Mouse (Mus musculus) lung, embryonic 16.5 days (tissue): ENCODE data around the gene Pde4c. TPM values are rescaled to one million over a fixed set of nuclear protein-coding genes. Genes with fewer than 3 reads are reported as not detected.

Source experiments
- ATAC-seq: fragments of 200-750 bp; cut with Nextera tagmentation; 2 replicates; pipeline ENCODE4 v1.8.0; 2017; ENCODE audit warnings: low read depth, mild to moderate bottlenecking, moderate library complexity
- H3K27ac ChIP-seq: fragments of 300-500 bp; sonication (generic); 2 replicates; pipeline ENCODE4 v1.5.1; 2014; ENCODE audit warnings: mild to moderate bottlenecking, control low read depth, low read length
- H3K27me3 ChIP-seq: fragments of 300-500 bp; sonication (generic); 2 replicates; pipeline ENCODE4 v1.6.1; 2014; ENCODE audit warnings: low read depth, low read length, mixed read lengths; ENCODE audit not compliant: control insufficient read depth, insufficient read depth
- H3K36me3 ChIP-seq: fragments of 300-500 bp; sonication (generic); 2 replicates; pipeline ENCODE4 v1.6.1; 2014; ENCODE audit warnings: low read length; ENCODE audit not compliant: control insufficient read depth, insufficient read depth
- H3K4me1 ChIP-seq: fragments of 300-500 bp; sonication (generic); replicated peaks from 2 replicates; pipeline ENCODE4 v1.6.1; 2014; ENCODE audit warnings: low read length, mixed read lengths; ENCODE audit not compliant: control insufficient read depth, insufficient read depth
- H3K4me2 ChIP-seq: fragments of 300-500 bp; sonication (generic); 2 replicates; pipeline ENCODE4 v1.6.1; 2014; ENCODE audit warnings: low read depth, low read length, control low read depth
- H3K4me3 ChIP-seq: fragments of 300-500 bp; sonication (generic); 2 replicates; pipeline ENCODE4 v1.5.1; 2014; ENCODE audit warnings: mild to moderate bottlenecking, low read length, control low read depth
- H3K9ac ChIP-seq: fragments of 300-500 bp; sonication (generic); 2 replicates; pipeline ENCODE4 v1.6.1; 2014; ENCODE audit warnings: low read length, control low read depth
- H3K9me3 ChIP-seq: fragments of 300-500 bp; sonication (generic); 2 replicates; pipeline ENCODE4 v1.6.1; 2016; ENCODE audit warnings: low read length; ENCODE audit not compliant: control insufficient read depth
- WGBS: fragments of 180-500 bp; shearing (Covaris S2); extraction: QIAGEN DNeasy Blood & Tissue Kit; methylation state at CpG from one replicate; pipeline ENCODE4 v1.1.7; 2014; 5-methylcytosine and 5-hydroxymethylcytosine counted together
- polyA plus RNA-seq: library from polyadenylated mRNA; unstranded; fragments of >200 nt; fragmentation: Nextera tagmentation; extraction: Ambion mirVana; gene quantifications from 2 replicates; pipeline ENCODE4 v1.2.1, GENCODE M21; 2015

Pde4c gene
- polyA plus RNA-seq, 1 experiment from 2014 or later, result 0.10 TPM

- peak overlapping the region; percentile 90 for H3K27ac ChIP-seq
- H3K9ac ChIP-seq, result no peak overlapping the region
- ATAC-seq, result no peak
- H3K27me3 ChIP-seq, result peaks cover 13% of the 10 kb centered on the region
- H3K9me3 ChIP-seq, result no peaks in the 10 kb centered on the region
- no peak overlapping the region for H3K4me3 ChIP-seq
- peak overlapping the region; percentile 43; the same call in 1 of the 2 replicates for H3K4me2 ChIP-seq
- WGBS, result 15% methylated on average over 11 of the region's 11 CpGs
- H3K36me3 ChIP-seq, result peaks cover 8% of the 10 kb centered on the region
- peaks cover 17% of the 10 kb centered on the region for H3K4me1 ChIP-seq
These were observed 28.7 kb downstream of the Pde4c start for GRCm38 (mm10) chr8:70752000-70752764.

GRCm38 (mm10) chr8:70753151-70753550, 29.6 kb downstream of the Pde4c start:
- peak overlapping the region; percentile 56 for H3K9ac ChIP-seq
- H3K27me3 ChIP-seq, result peaks cover 5% of the 10 kb centered on the region; the same call in 1 of the 2 replicates
- H3K9me3 ChIP-seq, result no peaks in the 10 kb centered on the region
- H3K4me1 ChIP-seq, result peaks cover 17% of the 10 kb centered on the region
- peak overlapping the region; percentile 43 for H3K4me2 ChIP-seq
- 16% methylated on average over 21 of the region's 21 CpGs for WGBS
- peak overlapping the region; percentile 90 for H3K27ac ChIP-seq
- ATAC-seq, result peak; percentile 21; the same call in 1 of the 2 replicates
- peaks cover 9% of the 10 kb centered on the region for H3K36me3 ChIP-seq
- H3K4me3 ChIP-seq, result peak overlapping the region; percentile 23

- Histone ChIP-seq H3K9me3 (no peaks in the 10 kb centered on the region), H3K27me3 (no peaks in the 10 kb centered on the region), H3K4me3 (peak within 1 kb of the TSS; percentile 72), H3K4me2 (peak within 1 kb of the TSS; percentile 94), H3K9ac (peak within 1 kb of the TSS; percentile 83), H3K36me3 (peaks cover 12% of the 10 kb centered on the region), H3K4me1 (peaks cover 26% of the 10 kb centered on the region), H3K27ac (peak within 1 kb of the TSS; percentile 90)
- WGBS, result 7% methylated on average over 37 of the region's 37 CpGs
- peak; percentile 97 for ATAC-seq
These were observed 30.7 kb downstream of the Pde4c start, which contains the start of gene Rab3a for GRCm38 (mm10) chr8:70754043-70754870. Gene Rab3a, plus strand, starts transcription at chr8:70754679.

GRCm38 (mm10) chr8:70754871-70755660, 31.5 kb downstream of the Pde4c start:
- ATAC-seq, result peak; percentile 8
- 14% methylated on average over 50 of the region's 50 CpGs for WGBS
- peaks cover 33% of the 10 kb centered on the region for H3K4me1 ChIP-seq

GRCm38 (mm10) chr8:70755661-70756475, 32.3 kb downstream of the Pde4c start:
- Histone ChIP-seq H3K36me3 (peaks cover 12% of the 10 kb centered on the region), H3K9me3 (no peaks in the 10 kb centered on the region), H3K9ac (peak overlapping the region; percentile 83; the same call in 1 of the 2 replicates), H3K4me3 (no peak overlapping the region; the same call in none of the 2 replicates), H3K27ac (no peak overlapping the region), H3K4me2 (peak overlapping the region; percentile 94; the same call in 1 of the 2 replicates), H3K27me3 (no peaks in the 10 kb centered on the region), H3K4me1 (peaks cover 36% of the 10 kb centered on the region)
- WGBS, result 81% methylated on average over 24 of the region's 24 CpGs
- ATAC-seq, result no peak

More at GRCm38 (mm10) chr8:70754871-70755660, 31.5 kb downstream of the Pde4c start:
- Histone ChIP-seq H3K36me3 (peaks cover 12% of the 10 kb centered on the region), H3K27me3 (no peaks in the 10 kb centered on the region), H3K4me2 (peak overlapping the region; percentile 94), H3K9ac (peak overlapping the region; percentile 83), H3K9me3 (no peaks in the 10 kb centered on the region), H3K27ac (0 out of 2 replicates have a peak overlapping the region, but pooled peaks have one; percentile 9), H3K4me3 (peak overlapping the region; percentile 72)

- Histone ChIP-seq H3K4me1 (peaks cover 36% of the 10 kb centered on the region), H3K9ac (no peak overlapping the region), H3K27ac (no peak overlapping the region), H3K4me2 (no peak overlapping the region), H3K27me3 (no peaks in the 10 kb centered on the region), H3K4me3 (no peak overlapping the region), H3K9me3 (no peaks in the 10 kb centered on the region), H3K36me3 (peaks cover 12% of the 10 kb centered on the region)
- no peak for ATAC-seq
- WGBS, result 90% methylated on average over 6 of the region's 6 CpGs
These were observed 33.0 kb downstream of the Pde4c start for GRCm38 (mm10) chr8:70756476-70757040.

GRCm38 (mm10) chr8:70757523-70758307, 34.2 kb downstream of the Pde4c start:
- no peak overlapping the region for H3K4me3 ChIP-seq
- no peak overlapping the region for H3K27ac ChIP-seq
- H3K4me1 ChIP-seq, result peaks cover 33% of the 10 kb centered on the region

More at GRCm38 (mm10) chr8:70757523-70758307, 34.2 kb downstream of the Pde4c start:
- H3K4me2 ChIP-seq, result no peak overlapping the region
- H3K9ac ChIP-seq, result no peak overlapping the region
- peaks cover 12% of the 10 kb centered on the region for H3K36me3 ChIP-seq
- ATAC-seq, result no peak
- WGBS, result 73% methylated on average over 22 of the region's 22 CpGs
- H3K9me3 ChIP-seq, result no peaks in the 10 kb centered on the region
- no peaks in the 10 kb centered on the region for H3K27me3 ChIP-seq
